Mouse (Mus musculus) CH12.LX (cell line): ENCODE results near the gene Atp8a2. TPM values are rescaled to one million over a fixed set of nuclear protein-coding genes. Genes with fewer than 3 reads are reported as not detected.

Experiments
- DNase-seq: peaks from one replicate; pipeline ENCODE4 v3.0.0-alpha.2; 2013; ENCODE audit errors: extremely low read depth
- H3K27ac ChIP-seq: 2 replicates; pipeline ENCODE4 v1.5.1; 2012; ENCODE audit warnings: low read depth, mild to moderate bottlenecking, control low read depth, moderate library complexity; ENCODE audit not compliant: insufficient read depth
- H3K27me3 ChIP-seq: replicated peaks from 2 replicates; pipeline ENCODE3; 2012; ENCODE audit warnings: inconsistent platforms
- H3K36me3 ChIP-seq, 2 experiments: replicated peaks in 1 of 2; 2 replicates each; pipeline versions ENCODE3 to v1.6.1; 2012; ENCODE audit warnings: inconsistent platforms in 1 of 2, low read length in 1 of 2, mild to moderate bottlenecking in 1 of 2, mixed read lengths in 1 of 2, moderate library complexity in 1 of 2; ENCODE audit not compliant: control insufficient read depth in 1 of 2, insufficient read depth in 1 of 2
- H3K4me1 ChIP-seq, 2 experiments: 2 replicates each; pipeline ENCODE4 v1.6.1; 2012; ENCODE audit warnings: inconsistent platforms in 1 of 2, moderate library complexity in 1 of 2; ENCODE audit not compliant: insufficient read depth in 2 of 2, control insufficient read depth in 1 of 2
- H3K4me2 ChIP-seq: 2 replicates; pipeline ENCODE4 v1.6.1; 2012; ENCODE audit warnings: low read depth, mild to moderate bottlenecking, control low read depth; ENCODE audit not compliant: poor library complexity, insufficient read depth, severe bottlenecking
- H3K4me3 ChIP-seq, 3 experiments: fragments of 150-350 bp in 1 of 3; sonication (generic) in 1 of 3; replicated peaks in 1 of 3; 2 replicates each; pipeline versions ENCODE3 to v1.5.1; 2011 to 2012; ENCODE audit warnings: low read depth in 2 of 3, low read length in 2 of 3, mild to moderate bottlenecking in 2 of 3, moderate library complexity in 2 of 3, control low read depth in 1 of 3, improper control_type of control experiment in 1 of 3, inconsistent platforms in 1 of 3, mixed read lengths in 1 of 3; ENCODE audit not compliant: poor library complexity in 1 of 3
- H3K79me2 ChIP-seq: replicated peaks from 2 replicates; pipeline ENCODE4 v1.6.1; 2012; ENCODE audit warnings: mild to moderate bottlenecking, moderate library complexity; ENCODE audit not compliant: control insufficient read depth, poor library complexity, insufficient read depth, severe bottlenecking; ENCODE audit errors: extremely low read depth
- H3K9ac ChIP-seq: 2 replicates; pipeline ENCODE4 v1.6.1; 2012; ENCODE audit warnings: low read depth, mild to moderate bottlenecking, control low read depth, moderate library complexity; ENCODE audit not compliant: insufficient read depth
- H3K9me3 ChIP-seq: replicated peaks from 2 replicates; pipeline ENCODE3; 2012; ENCODE audit warnings: low read length, inconsistent platforms, mixed read lengths
- BHLHE40 ChIP-seq: IDR thresholded peaks from 2 replicates; pipeline ENCODE4 v1.6.1; 2011; ENCODE audit warnings: mild to moderate bottlenecking, low read depth, low read length, improper control_type of control experiment
- CTCF ChIP-seq, 2 experiments: IDR thresholded peaks in 1 of 2; conservative IDR thresholded peaks in 1 of 2; 2 replicates each; pipeline ENCODE4 v1.5.1; 2011 to 2012; ENCODE audit warnings: low read depth in 2 of 2, low read length in 2 of 2, improper control_type of control experiment in 1 of 2, inconsistent platforms in 1 of 2, mild to moderate bottlenecking in 1 of 2, moderate library complexity in 1 of 2
- E2F4 ChIP-seq: IDR thresholded peaks from 2 replicates; pipeline ENCODE4 v1.6.1; 2011; ENCODE audit warnings: low read depth, low read length, improper control_type of control experiment; ENCODE audit not compliant: insufficient replicate concordance
- EP300 ChIP-seq: IDR thresholded peaks from 2 replicates; pipeline ENCODE4 v1.6.1; 2011; ENCODE audit warnings: low read length, improper control_type of control experiment
- IRF4 ChIP-seq: IDR thresholded peaks from 2 replicates; pipeline ENCODE4 v1.6.1; 2014; ENCODE audit warnings: low read depth, mild to moderate bottlenecking, inconsistent platforms, low read length, improper control_type of control experiment
- KAT2A ChIP-seq: IDR thresholded peaks from 2 replicates; pipeline ENCODE4 v1.6.1; 2012; ENCODE audit warnings: low read length, improper control_type of control experiment, inconsistent platforms; ENCODE audit not compliant: insufficient replicate concordance
- MAFK ChIP-seq: IDR thresholded peaks from 2 replicates; pipeline ENCODE4 v1.6.1; 2011; ENCODE audit warnings: low read length, improper control_type of control experiment; ENCODE audit not compliant: insufficient replicate concordance
- POLR2AphosphoS2 ChIP-seq: IDR thresholded peaks from 2 replicates; pipeline ENCODE4 v1.6.1; 2011; ENCODE audit warnings: low read depth, low read length, improper control_type of control experiment
- RAD21 ChIP-seq: IDR thresholded peaks from 2 replicates; pipeline ENCODE4 v1.6.1; 2011; ENCODE audit warnings: low read depth, mild to moderate bottlenecking, low read length, improper control_type of control experiment, moderate library complexity
- RCOR1 ChIP-seq: conservative IDR thresholded peaks from 2 replicates; pipeline ENCODE4 v1.6.1; 2012; ENCODE audit warnings: low read depth, mild to moderate bottlenecking, inconsistent platforms, low read length, improper control_type of control experiment
- SIN3A ChIP-seq: IDR thresholded peaks from 2 replicates; pipeline ENCODE4 v1.6.1; 2012; ENCODE audit warnings: low read length, improper control_type of control experiment, inconsistent platforms
- SMC3 ChIP-seq: IDR thresholded peaks from 2 replicates; pipeline ENCODE4 v1.6.1; 2011; ENCODE audit warnings: low read depth, low read length, improper control_type of control experiment
- UBTF ChIP-seq: IDR thresholded peaks from 2 replicates; pipeline ENCODE4 v1.6.1; 2012; ENCODE audit warnings: low read depth, mild to moderate bottlenecking, inconsistent platforms, low read length, improper control_type of control experiment, moderate library complexity
- ZC3H11A ChIP-seq: IDR thresholded peaks from 2 replicates; pipeline ENCODE4 v1.6.1; 2012; ENCODE audit warnings: low read depth, mild to moderate bottlenecking, inconsistent platforms, low read length, improper control_type of control experiment
- dilution Hi-C: fragments of 300-500 bp; cut with MboI; formaldehyde crosslinking; loops from 2 replicates; pipeline ENCODE4 v1.14.3; 2020; ENCODE audit warnings: low sequenced_read_pairs; ENCODE audit not compliant: extremely low pct_unique_long_range_greater_than_20kb, extremely low pct_ligation_motif_present
- in situ Hi-C: fragments of 300-500 bp; cut with MboI; formaldehyde crosslinking; loops from 3 replicates; pipeline ENCODE4 v1.14.3; 2019; ENCODE audit warnings: low sequenced_read_pairs, low pct_ligation_motif_present, low pct_unique_long_range_greater_than_20kb, mixed read lengths
- polyA plus RNA-seq: library from polyadenylated mRNA; unstranded; fragments of >175 nt; gene quantifications from 2 replicates; pipeline ENCODE4 v1.2.1, GENCODE M21; 2012; ENCODE audit warnings: low read depth; ENCODE audit not compliant: insufficient read length
- total RNA-seq, 2 experiments: library from RNA; depleted of rRNA; stranded (reverse); fragments of 300-350 nt in 1 of 2; fragments of >200 nt in 1 of 2; gene quantifications; 2 replicates each; pipeline ENCODE4 v1.2.3; 2012 to 2014

The Atp8a2 gene
- total and polyA plus RNA-seq, 3 experiments = 0.15 to 0.29 (median 0.21) TPM

DNA sequence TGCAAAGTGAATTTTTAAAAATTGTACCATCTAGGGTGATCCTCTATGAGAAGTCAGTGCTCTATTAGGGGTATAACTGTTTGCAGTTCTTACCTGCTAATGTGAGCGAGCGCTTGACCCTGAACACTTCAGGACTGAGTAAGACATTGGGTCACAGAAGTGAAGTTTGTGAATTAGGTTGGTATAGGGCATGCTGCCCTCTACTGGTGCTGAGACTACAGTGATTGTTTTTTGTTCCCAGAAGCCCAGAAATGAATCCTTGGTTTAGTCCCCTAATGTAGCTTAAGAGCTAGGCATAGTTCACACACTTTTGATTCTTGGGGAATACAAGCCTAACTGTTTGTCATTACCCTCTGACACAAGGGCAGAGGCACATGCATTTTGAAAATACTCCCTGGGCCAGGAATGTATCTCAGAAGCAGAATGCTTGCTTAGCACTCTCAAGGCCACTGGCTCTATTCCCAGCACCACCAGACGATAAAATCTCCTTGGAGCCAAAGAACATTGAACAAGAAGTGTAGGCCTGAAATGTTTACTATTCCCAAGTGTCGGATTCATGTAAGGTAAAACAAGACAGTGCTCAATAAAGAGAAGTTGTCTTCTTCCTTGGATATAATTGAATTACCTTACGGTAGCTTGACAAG is 592.9 kb downstream of the Atp8a2 start:
- in situ Hi-C loops = loop anchor here (10.0 kb wide), 1 partner anchor 139 kb away; no protein-coding TSS in a partner anchor
- dilution Hi-C loops = no loop called here

DNA sequence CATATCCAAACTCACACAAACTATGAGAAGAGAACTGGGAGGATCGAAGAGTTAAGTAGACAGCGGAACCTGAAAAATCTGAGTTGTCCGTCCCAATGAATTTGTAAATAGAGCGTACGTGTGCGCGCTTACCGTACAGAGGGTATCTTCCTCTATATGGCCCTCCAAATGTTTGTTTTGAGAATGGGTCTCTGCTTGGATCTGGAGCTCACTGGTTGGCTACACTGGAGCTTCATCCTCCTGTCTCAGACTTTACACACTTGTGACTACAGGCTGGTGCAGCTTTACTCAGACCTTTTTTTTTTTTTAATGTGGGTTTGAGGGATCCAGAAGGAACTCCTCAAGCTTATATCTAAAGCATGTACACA is 598.7 kb downstream of the Atp8a2 start:
- TF ChIP-seq EP300 = 0 out of 2 replicates have a peak, but pooled peaks have one; percentile 32
- no peak for TF ChIP-seq POLR2AphosphoS2
- no peak for TF ChIP-seq UBTF
- TF ChIP-seq BHLHE40 = no peak
- TF ChIP-seq RCOR1 = 0 out of 2 replicates have a peak, but pooled peaks have one; percentile 36
- no peak for TF ChIP-seq E2F4
- peaks cover 3 to 11% of the 10 kb centered on the region in 2 experiments for H3K36me3 ChIP-seq
- H3K9ac ChIP-seq = peak overlapping the region; percentile 69
- H3K4me3 ChIP-seq = peak overlapping the region; percentile 86 to 99 (median 91)
- DNase-seq = no peak
- dilution Hi-C loops (no loop called here), in situ Hi-C loops (no loop called here)
- no peaks in the 10 kb centered on the region for H3K27me3 ChIP-seq
- H3K4me1 ChIP-seq = peaks cover 0 to 33% of the 10 kb centered on the region in 2 experiments; a peak in 3 of 4 replicates
- peaks cover 24% of the 10 kb centered on the region for H3K79me2 ChIP-seq
- peak overlapping the region; percentile 71 for H3K27ac ChIP-seq
- H3K9me3 ChIP-seq = no peaks in the 10 kb centered on the region
- peak overlapping the region; percentile 97 for H3K4me2 ChIP-seq

More for the DNA sequence above, 592.9 kb downstream of the Atp8a2 start:
- Histone ChIP-seq H3K4me2 (no peak overlapping the region), H3K79me2 (no peaks in the 10 kb centered on the region), H3K4me3 (no peak overlapping the region), H3K9me3 (no peaks in the 10 kb centered on the region), H3K9ac (no peak overlapping the region), H3K4me1 (peaks cover 0 to 20% of the 10 kb centered on the region in 2 experiments; a peak in 3 of 4 replicates), H3K36me3 (no peaks in the 10 kb centered on the region), H3K27me3 (no peaks in the 10 kb centered on the region), H3K27ac (no peak overlapping the region)
- TF ChIP-seq CTCF (conservative IDR thresholded peaks at IDR 0.05 in 1 of 2, IDR thresholded peaks at IDR 0.05 in 1 of 2; ENCODE audit: low read depth in 2 of 2, low read length in 2 of 2) (peak; percentile 72 to 85), ZC3H11A (peak; percentile 2; the same call in 1 of the 2 replicates), IRF4 (no peak), SMC3 (peak; percentile 73), SIN3A (no peak), KAT2A (no peak), MAFK (no peak), RAD21 (peak; percentile 77)
- DNase-seq = peak; percentile 43
